8 mouse cellular contexts compared by ENCODE assay signal in the genomic region with DNA sequence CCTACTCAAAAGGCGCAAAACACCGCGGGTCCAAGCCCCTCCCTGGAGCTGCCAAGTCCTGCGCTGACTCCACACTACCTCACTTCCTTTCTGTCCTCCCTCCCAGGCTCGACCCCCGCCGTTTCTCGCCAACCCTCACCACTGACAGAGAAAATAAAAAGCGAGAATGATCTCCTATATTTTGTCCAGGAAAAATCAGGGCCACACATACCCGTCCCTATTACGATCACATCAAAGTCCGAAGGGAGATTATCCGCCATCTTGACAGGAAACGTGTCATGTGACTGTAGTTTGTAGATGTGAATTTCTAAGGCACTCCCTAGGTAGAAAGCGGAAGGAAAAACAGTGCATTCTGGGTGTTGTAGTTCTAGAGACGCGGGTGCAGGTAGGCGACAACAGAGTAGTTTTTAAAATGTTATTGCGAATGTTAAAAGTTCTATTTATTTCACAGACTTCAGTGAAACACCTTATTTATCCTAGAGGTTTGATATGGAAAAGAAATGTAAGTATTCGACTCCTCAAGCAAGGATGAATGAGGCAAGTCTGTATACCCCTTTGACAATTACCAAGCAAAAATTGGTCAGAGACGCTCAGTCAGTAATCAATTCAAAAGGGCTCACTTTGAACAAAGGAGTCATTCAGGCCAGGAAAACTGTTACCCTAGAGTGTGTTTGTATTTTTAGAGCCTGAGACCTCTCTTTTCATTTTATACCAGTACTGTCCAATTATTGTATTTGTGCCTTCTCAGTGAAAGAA. TPM values are rescaled to one million over a fixed set of nuclear protein-coding genes. Genes with fewer than 3 reads are reported as not detected.
DNase-seq lines count a peak whose midpoint lies in the region; ATAC-seq and TF ChIP-seq lines count a peak whose summit lies in the region.

A gene (minus strand): TSS at position 288 of the 756 bp plus-strand sequence.

- H3K9me3 ChIP-seq in heart, embryonic 12.5 days (replicated peaks), result no peaks in the 10 kb centered on the region
- no peaks in the 10 kb centered on the region for H3K9me3 ChIP-seq in kidney, embryonic 16.5 days (ENCODE audit: low read length)

- no peaks in the 10 kb centered on the region for H3K4me1 ChIP-seq in heart, embryonic 12.5 days (replicated peaks)
- H3K4me1 ChIP-seq in kidney, embryonic 16.5 days (ENCODE audit: insufficient read depth, low read length), result no peaks in the 10 kb centered on the region

- TF ChIP-seq CTCF in brain, embryonic 14.5 days (IDR thresholded peaks at IDR 0.05; ENCODE audit: borderline replicate concordance, extremely low read depth, insufficient read depth, insufficient read length), result no peak

- peak within 1 kb of the TSS; percentile 71 for H3K27ac ChIP-seq in heart, embryonic 12.5 days (ENCODE audit: poor library complexity, severe bottlenecking)
- H3K27ac ChIP-seq in kidney, embryonic 16.5 days (ENCODE audit: low read length), result peak within 1 kb of the TSS; percentile 67

- H3K36me3 ChIP-seq in heart, embryonic 12.5 days, result no peaks in the 10 kb centered on the region
- H3K36me3 ChIP-seq in kidney, embryonic 16.5 days (ENCODE audit: insufficient read depth, low read length), result no peaks in the 10 kb centered on the region

- peak within 1 kb of the TSS; percentile 68 for H3K9ac ChIP-seq in heart, embryonic 12.5 days
- peak within 1 kb of the TSS; percentile 61 for H3K9ac ChIP-seq in kidney, embryonic 16.5 days (replicated peaks; ENCODE audit: low read length)

- peak within 1 kb of the TSS; percentile 55 for H3K4me2 ChIP-seq in heart, embryonic 12.5 days
- H3K4me2 ChIP-seq in kidney, embryonic 16.5 days (replicated peaks; ENCODE audit: low read depth, low read length), result peak within 1 kb of the TSS; percentile 54

- peak; percentile 97 for ATAC-seq in erythroblast, adult 5-6 weeks (replicated peaks; ENCODE audit: low FRiP score, poor library complexity, severe bottlenecking)
- peak; percentile 90 for ATAC-seq in heart, embryonic 12.5 days (ENCODE audit: insufficient number of reproducible peaks, low FRiP score)
- ATAC-seq in kidney, embryonic 16.5 days (ENCODE audit: low FRiP score, low TSS enrichment), result peak; percentile 97

- 8% methylated on average over 21 of the region's 21 CpGs for WGBS in heart, embryonic 12.5 days
- WGBS in kidney, embryonic 16.5 days, result 13% methylated on average over 21 of the region's 21 CpGs

- TF ChIP-seq POLR2A in brain, embryonic 14.5 days (IDR thresholded peaks at IDR 0.05; ENCODE audit: borderline replicate concordance, extremely low read depth, insufficient read depth, insufficient read length, poor library complexity, severe bottlenecking), result no peak

- peak; percentile 35 to 54 for DNase-seq in CD8-positive naive resting alpha-beta T cell, adult 2 months (ENCODE audit: low read depth in 2 of 2, low spot score in 2 of 2)
- peak; percentile 92 for DNase-seq in brain, embryonic 14.5 days (ENCODE audit: low read depth)
- DNase-seq in liver, result peak; percentile 10
- peak; percentile 2 to 11 for DNase-seq in monocyte, adult 2 months (ENCODE audit: low read depth in 1 of 2, low spot score in 2 of 2)
- peak; percentile 49 to 57 for DNase-seq in spleen, postnatal 36 days (ENCODE audit: low spot score in 2 of 2)

- peak within 1 kb of the TSS; percentile 65 for H3K4me3 ChIP-seq in heart, embryonic 12.5 days
- peak within 1 kb of the TSS; percentile 62 for H3K4me3 ChIP-seq in kidney, embryonic 16.5 days (ENCODE audit: low read length)

- H3K27me3 ChIP-seq in heart, embryonic 12.5 days (replicated peaks), result no peaks in the 10 kb centered on the region
- no peaks in the 10 kb centered on the region for H3K27me3 ChIP-seq in kidney, embryonic 16.5 days (ENCODE audit: insufficient read depth, low read length)

RNA-seq across cellular contexts. Expression of the gene that starts here (rescaled TPM):
- 5.3 and 10.0 TPM in 2 replicates for polyA plus RNA-seq in brain, embryonic 14.5 days (2012; rRNA removed)
- total RNA-seq in erythroblast, adult 5-6 weeks (2015; ENCODE audit: low replicate concordance), result 5.0 and 15.0 TPM in 2 replicates
- total RNA-seq in erythroblast, adult 5-6 weeks (2017; ENCODE audit: low replicate concordance), result 5.1 and 5.4 TPM in 2 replicates
- 12.5 and 12.9 TPM in 2 replicates for polyA plus RNA-seq in heart, embryonic 12.5 days (2016; fragmentation: Nextera tagmentation; extraction: Ambion mirVana)
- 13.2 and 15.0 TPM in 2 replicates for polyA plus RNA-seq in kidney, embryonic 16.5 days (2015; fragmentation: Nextera tagmentation; extraction: Ambion mirVana)

Comparison
In these comparisons a context has a peak if more than half of its experiments do, and no peak if none do; other contexts are left out.
1. Peak in every context shown above with its lines: DNase-seq, ATAC-seq, H3K4me3 ChIP-seq and H3K27ac ChIP-seq.
2. DNase-seq: peak in every context shown above with its lines; median percentile 92 in brain, embryonic 14.5 days; 53 in spleen, postnatal 36 days; 44 in CD8-positive naive resting alpha-beta T cell, adult 2 months; 10 in liver; 6 in monocyte, adult 2 months.